Mouse (Mus musculus): Measurements from ENCODE around the gene Serhl. TPM values are rescaled to one million over a fixed set of nuclear protein-coding genes. Genes with fewer than 3 reads are reported as not detected.

Gene Serhl
- total and polyA plus RNA-seq, 2 experiments = 58.1 to 80.6 TPM

DNA sequence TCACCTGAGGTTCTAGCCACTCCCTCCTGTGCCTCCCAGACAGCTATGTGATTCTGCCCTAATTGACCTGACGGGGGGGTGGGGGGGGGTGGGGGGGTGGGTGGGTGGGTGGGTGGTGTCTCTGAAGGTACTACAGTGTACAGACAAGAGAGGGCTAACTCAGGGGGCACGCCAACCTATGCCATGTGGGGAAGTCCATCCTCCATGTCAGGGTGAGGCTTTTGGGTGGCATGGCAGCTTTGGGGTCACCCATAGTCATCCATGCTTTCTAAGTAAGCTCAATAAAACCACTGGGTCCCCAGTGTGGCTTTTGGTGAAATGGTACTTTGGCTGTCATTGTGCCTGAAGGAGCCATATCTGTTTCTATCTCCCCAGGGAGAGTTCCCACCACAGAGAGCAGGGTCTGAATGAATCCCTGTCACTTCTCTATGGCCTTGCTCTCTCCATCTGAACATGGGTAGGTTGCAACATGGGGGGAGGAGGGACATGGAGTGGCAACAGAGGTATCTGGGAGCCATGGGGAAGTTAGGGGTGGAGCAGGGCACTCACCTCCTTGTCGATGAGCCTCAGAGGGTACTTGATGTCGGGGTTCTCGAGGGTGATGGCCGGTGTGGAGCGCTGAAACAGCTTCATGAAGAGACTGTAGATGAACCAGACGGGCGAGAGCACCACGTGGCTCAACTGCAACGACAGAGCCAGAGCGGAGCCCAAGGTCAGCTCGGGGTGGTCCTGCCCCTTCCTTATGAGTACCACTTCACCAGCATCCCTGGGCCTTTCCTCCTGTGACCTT, 76.4 kb downstream of the Serhl start:
- H3K4me1 ChIP-seq (ENCODE audit: control insufficient read depth, insufficient read depth, low read length) = peaks cover 58% of the 10 kb centered on the region
- peak overlapping the region; percentile 91 for H3K27ac ChIP-seq (replicated peaks; ENCODE audit: insufficient read depth, low read depth, low read length)
- H3K4me3 ChIP-seq (ENCODE audit: insufficient read depth, low read depth, low read length) = no peak overlapping the region
- WGBS = 84% methylated on average over 13 of the region's 13 CpGs
- no peak overlapping the region for H3K9ac ChIP-seq (ENCODE audit: low read depth, low read length)
- no peaks in the 10 kb centered on the region for H3K27me3 ChIP-seq (ENCODE audit: control insufficient read depth, insufficient read depth, low read length)
- peaks cover 36% of the 10 kb centered on the region; the same call in 1 of the 2 replicates for H3K79me2 ChIP-seq (ENCODE audit: control insufficient read depth, insufficient read depth, low read length)
- no peak for DNase-seq (ENCODE audit: extremely low read depth, low read depth, low spot score)
- peaks cover 8% of the 10 kb centered on the region for H3K36me3 ChIP-seq (ENCODE audit: control insufficient read depth, insufficient read depth, low read length)
- no peak for TF ChIP-seq CTCF (IDR thresholded peaks at IDR 0.05; ENCODE audit: low read depth, low read length)
- no peak for TF ChIP-seq POLR2A (IDR thresholded peaks at IDR 0.05; ENCODE audit: extremely low read depth, insufficient read depth, low read length)

Other genes with a start within 250 kb of the Serhl start
- gene Tcf20, start 101.6 kb upstream of the Serhl start, total RNA-seq (2014; rRNA removed) = 22.6 and 23.4 TPM in 2 replicates
- 8.7 and 10.9 TPM in 2 replicates for gene Tcf20, start 101.6 kb upstream of the Serhl start, polyA plus RNA-seq (2012; rRNA removed)
- gene Nfam1, start 56.2 kb upstream of the Serhl start, total RNA-seq (2014; rRNA removed) = 1.1 and 1.5 TPM in 2 replicates
- gene Nfam1, start 56.2 kb upstream of the Serhl start, polyA plus RNA-seq (2012; rRNA removed) = 1.8 and 3.2 TPM in 2 replicates
- 9.1 and 19.3 TPM in 2 replicates for gene Rrp7a, start 33.3 kb downstream of the Serhl start, total RNA-seq (2014; rRNA removed)
- gene Rrp7a, start 33.3 kb downstream of the Serhl start, polyA plus RNA-seq (2012; rRNA removed) = 44.1 and 44.7 TPM in 2 replicates
- gene Poldip3, start 59.9 kb downstream of the Serhl start, total RNA-seq (2014; rRNA removed) = 21.6 and 24.8 TPM in 2 replicates
- 25.5 and 34.6 TPM in 2 replicates for gene Poldip3, start 59.9 kb downstream of the Serhl start, polyA plus RNA-seq (2012; rRNA removed)
- gene Cyb5r3, start 83.1 kb downstream of the Serhl start, total RNA-seq (2014; rRNA removed) = 155 TPM in 2 replicates
- 424 and 500 TPM in 2 replicates for gene Cyb5r3, start 83.1 kb downstream of the Serhl start, polyA plus RNA-seq (2012; rRNA removed)
- gene A4galt, start 162.3 kb downstream of the Serhl start, total RNA-seq (2014; rRNA removed) = 0.28 and 0.54 TPM in 2 replicates
- gene A4galt, start 162.3 kb downstream of the Serhl start, polyA plus RNA-seq (2012; rRNA removed) = 0.46 and 0.54 TPM in 2 replicates